Mouse (Mus musculus) monocyte, adult 59 days (primary cell): Measurements from ENCODE around the gene Cnksr2. TPM values are rescaled to one million over a fixed set of nuclear protein-coding genes. Genes with fewer than 3 reads are reported as not detected.

Experiments used
- total RNA-seq, 2 experiments: library from RNA; stranded (reverse); gene quantifications; one replicate each; pipeline ENCODE4 v1.2.4; 2023

Cnksr2 gene
- not detected for total RNA-seq

GRCm38 (mm10) chrX:158043057-158043843, at the start of gene Cnksr2:
Gene Cnksr2 (minus strand): TSS chrX:158043294.

GRCm38 (mm10) chrX:157818207-157818920, 224.7 kb downstream of the Cnksr2 start, which contains the start of gene Klhl34:
Gene Klhl34 (plus strand): TSS chrX:157818435.

Other genes starting within 250 kb of the Cnksr2 start
- not detected for gene Klhl34, start 224.9 kb downstream of the Cnksr2 start, total RNA-seq